Mouse (Mus musculus) layer of hippocampus, adult 2 months (tissue): ENCODE data around the gene Fam222a. TPM values are rescaled to one million over a fixed set of nuclear protein-coding genes. Genes with fewer than 3 reads are reported as not detected.

Experiments
- DNase-seq, 2 experiments: peaks; one replicate each; pipeline ENCODE4 v3.0.0; 2022; ENCODE audit warnings: low spot score in 2 of 2
- H3K27ac ChIP-seq: fragments of 200-600 bp; 2 replicates; pipeline ENCODE4 v1.8.1; 2022
- H3K4me3 ChIP-seq: fragments of 200-600 bp; 2 replicates; pipeline ENCODE4 v1.8.1; 2022; ENCODE audit warnings: mild to moderate bottlenecking
- CTCF ChIP-seq: fragments of 200-600 bp; conservative IDR thresholded peaks from 2 replicates; pipeline ENCODE4 v1.8.1; 2022; ENCODE audit warnings: antibody characterized with exemption, mild to moderate bottlenecking, moderate library complexity
- total RNA-seq, 2 experiments: library from RNA; stranded (reverse); gene quantifications; 2 replicates each; pipeline ENCODE4 v1.2.3; 2021

The Fam222a gene
- total RNA-seq, 2 experiments from 2014 or later = 3.5 to 4.1 TPM

DNA sequence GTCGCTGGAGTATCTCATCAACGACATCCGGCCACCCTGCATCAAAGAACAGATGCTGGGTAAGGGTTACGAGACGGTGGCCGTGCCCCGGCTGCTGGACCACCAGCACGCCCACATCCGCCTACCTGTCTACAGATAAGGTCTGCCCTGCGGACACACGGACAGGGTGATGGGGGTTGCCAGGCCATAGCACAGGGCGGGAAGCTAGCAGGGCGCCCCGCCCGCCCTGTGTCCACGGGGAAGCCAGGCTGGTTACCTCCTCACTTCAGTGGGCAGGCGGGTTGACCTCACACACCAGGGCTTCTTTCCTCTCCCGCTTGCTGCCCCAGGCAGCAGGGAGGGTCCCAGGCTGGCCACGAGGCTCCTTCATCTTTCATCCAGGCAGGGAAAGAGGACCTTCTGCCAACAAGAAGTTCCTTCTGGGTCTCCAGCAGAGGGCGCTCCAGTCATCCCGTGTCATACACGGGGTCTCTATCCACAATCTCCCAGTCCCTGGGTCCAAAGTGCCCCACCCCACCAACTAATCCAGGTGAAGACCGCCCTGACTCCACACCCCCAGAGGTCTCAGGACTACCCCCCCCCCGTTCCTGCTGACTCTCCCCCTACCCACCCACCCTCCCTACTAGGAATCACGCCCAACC lies 44.3 kb downstream of the Fam222a start:
- Histone ChIP-seq H3K4me3 (no peak overlapping the region), H3K27ac (no peak overlapping the region)
- no peak for DNase-seq
- TF ChIP-seq CTCF = peak; percentile 76

DNA sequence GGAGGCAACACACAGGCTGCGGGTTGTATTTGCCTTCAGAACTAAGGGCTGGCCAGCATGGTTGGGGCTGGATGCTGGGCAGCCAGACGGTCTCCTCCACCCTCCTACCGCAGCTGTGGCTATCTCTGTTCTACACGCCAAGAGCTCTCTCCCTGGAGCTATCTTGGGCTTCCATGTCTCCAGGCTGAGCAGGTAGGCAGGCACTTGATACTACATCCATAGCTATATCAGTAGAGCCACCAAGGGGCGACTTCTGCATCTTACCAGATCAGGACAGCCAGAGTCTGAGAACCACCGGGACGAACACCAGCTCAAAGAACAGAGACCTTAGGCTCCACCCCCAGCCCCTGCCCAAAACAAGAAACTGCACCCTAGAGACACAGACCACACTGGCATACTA lies 47.0 kb downstream of the Fam222a start:
- Histone ChIP-seq H3K4me3 (no peak overlapping the region), H3K27ac (no peak overlapping the region)
- no peak for DNase-seq
- TF ChIP-seq CTCF = no peak

DNA sequence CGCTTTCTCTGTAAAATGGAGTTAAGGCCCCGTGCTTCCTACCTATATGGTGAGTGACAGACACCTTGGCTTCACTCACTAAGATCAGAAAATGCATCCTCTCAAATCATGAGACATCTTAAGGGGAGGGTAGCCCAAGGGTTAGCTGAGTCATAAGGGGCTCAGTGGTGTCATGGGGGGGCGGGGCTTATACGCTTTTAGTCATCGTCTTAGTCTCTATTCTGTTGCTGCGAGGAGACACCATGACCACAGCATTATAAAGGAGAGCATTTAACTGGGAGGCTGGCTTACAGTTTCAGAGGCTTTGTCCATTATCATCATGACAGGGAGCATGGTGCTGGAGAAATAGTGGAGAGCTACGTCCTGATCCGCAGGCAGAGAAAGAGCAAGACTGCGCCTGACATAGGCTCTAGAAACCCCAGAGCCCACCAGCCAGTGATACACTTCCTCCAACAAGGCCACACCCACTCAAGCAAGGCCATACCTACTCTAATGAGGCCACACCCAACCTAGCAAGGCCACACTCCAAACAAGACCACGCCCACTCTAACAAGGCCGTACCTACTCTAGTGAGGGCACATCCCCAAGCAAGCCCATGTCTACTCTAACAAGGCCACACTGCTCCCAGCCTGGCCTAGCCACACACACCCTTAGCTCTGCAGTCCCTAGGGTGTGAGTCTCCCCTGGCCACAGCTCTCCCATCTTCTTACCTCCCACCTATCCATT lies 48.7 kb downstream of the Fam222a start:
- H3K27ac ChIP-seq = no peak overlapping the region
- TF ChIP-seq CTCF = no peak
- DNase-seq = no peak
- H3K4me3 ChIP-seq = no peak overlapping the region

DNA sequence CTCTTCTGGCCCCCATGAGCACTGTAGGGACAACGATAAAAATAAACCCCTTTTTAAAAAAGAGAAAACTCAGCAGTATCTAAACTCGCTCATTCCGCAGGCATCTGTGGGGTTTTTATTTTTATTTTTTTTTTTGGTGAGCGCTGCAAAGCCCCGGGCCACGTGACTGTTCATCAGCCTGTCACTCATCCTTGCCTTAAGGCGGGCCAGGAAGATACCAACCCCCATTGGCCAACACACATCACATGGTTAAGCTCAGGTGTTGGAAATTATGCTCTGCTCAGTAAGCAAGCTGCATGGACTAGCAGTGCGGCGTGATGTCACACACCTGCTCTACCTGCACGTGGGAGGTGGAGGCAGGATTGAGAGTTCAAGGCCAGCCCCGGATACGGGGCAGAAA lies 50.0 kb downstream of the Fam222a start:
- DNase-seq = no peak
- Histone ChIP-seq H3K27ac (no peak overlapping the region), H3K4me3 (no peak overlapping the region)
- TF ChIP-seq CTCF = no peak

DNA sequence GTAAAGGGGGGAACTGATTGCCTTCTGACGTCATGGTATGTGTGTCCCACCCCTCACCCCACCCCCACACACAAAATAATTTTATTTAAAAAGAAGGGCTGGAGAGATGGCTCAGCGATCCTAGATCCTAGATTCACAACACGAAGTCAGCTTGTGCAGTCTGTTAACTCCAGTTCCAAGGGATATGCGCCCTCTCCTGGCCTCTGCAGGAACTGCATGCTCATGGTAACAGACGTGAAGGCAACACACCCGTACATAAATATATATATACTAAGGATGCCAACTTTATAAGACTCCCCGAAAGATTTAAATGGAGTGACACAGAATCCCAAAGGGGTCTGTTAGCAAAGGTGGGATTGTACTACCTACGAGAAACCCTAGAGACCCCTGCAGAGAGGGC lies 51.0 kb downstream of the Fam222a start:
- TF ChIP-seq CTCF = peak; percentile 90

DNA sequence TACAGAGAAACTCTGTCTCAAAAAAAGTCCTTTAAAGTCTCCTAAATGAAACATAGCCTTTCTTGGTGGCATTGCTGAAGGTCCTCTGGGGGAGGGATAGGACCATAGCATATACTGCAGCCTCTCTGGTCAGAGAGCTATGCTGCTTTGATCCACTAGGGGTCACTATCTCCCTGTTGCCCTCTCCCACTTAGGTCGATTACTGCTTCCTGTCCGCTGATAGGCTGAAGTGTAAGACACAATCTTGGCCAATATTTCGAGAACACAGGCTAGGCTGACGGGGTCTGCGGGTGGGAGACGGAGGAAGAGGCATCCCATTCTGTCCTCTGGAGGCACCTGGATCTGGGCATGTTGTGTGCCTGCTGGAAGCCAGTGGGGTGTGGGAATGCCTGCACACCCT lies 52.5 kb downstream of the Fam222a start:
- peak; percentile 74 for TF ChIP-seq CTCF
- H3K4me3 ChIP-seq = no peak overlapping the region
- DNase-seq = no peak
- no peak overlapping the region for H3K27ac ChIP-seq

More for the DNA sequence above, 51.0 kb downstream of the Fam222a start:
- peak; percentile 32 to 78 for DNase-seq
- Histone ChIP-seq H3K27ac (no peak overlapping the region), H3K4me3 (no peak overlapping the region)

DNA sequence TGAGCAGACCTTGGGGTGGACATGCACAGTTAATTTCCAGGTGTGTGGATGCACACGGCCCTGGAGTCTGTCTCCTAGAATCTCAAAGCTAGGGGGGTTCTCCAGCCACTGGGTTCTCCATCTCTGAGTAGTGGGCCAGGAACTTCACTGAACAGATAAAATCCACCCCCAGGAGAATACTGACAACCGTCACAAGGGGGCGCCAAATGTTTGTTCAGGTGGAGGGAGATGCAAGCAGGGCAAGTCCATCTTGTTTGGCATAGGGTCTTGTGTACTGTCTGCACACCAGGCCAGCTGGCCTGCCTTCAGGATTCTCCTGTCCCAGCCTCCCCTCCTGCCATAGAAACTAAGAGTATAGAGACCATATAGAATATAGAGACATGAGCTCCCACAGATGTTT lies 57.8 kb downstream of the Fam222a start:
- Histone ChIP-seq H3K27ac (no peak overlapping the region), H3K4me3 (no peak overlapping the region)
- peak; percentile 21 to 74 for DNase-seq
- peak; percentile 85 for TF ChIP-seq CTCF

DNA sequence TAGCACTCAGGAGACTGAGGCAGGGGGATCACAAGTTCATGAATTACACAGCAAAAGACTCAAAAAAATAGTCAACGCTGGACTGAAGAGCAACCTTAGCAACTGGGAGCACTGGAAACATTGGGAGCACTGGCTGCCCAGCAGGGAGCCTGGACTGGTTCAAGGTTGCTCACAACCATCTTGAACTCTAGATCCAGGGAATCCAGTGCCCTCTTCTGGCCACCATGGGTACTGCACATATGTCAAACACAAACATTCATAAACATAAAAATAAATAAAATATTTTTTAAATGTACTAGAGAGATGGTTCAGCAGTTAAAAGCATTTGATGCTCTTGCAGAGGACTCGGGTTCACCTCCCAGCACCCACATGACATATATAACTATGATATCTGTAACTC lies 63.5 kb downstream of the Fam222a start:
- DNase-seq = no peak
- H3K27ac ChIP-seq = no peak overlapping the region
- peak; percentile 78 for TF ChIP-seq CTCF
- H3K4me3 ChIP-seq = no peak overlapping the region

DNA sequence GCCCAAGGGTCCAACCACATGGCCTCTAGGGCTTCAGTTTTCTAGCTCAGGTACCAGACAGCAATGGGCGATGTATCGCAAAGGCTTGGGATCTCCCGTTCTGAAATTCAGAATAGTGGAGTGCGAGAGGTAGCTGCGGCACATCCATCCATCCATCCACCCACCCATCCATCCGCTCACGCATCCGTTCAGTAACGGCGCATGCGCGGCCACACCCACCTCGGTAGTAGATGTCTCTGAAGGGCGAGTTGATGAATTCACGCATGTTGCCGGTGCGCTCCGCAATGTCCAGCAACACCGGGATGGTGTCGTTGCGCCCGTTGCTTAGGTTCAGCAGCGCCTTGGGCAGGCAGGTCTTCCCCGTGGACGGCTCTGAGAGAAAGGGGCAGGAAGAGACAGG lies 68.3 kb downstream of the Fam222a start:
- no peak overlapping the region for H3K4me3 ChIP-seq
- no peak overlapping the region for H3K27ac ChIP-seq
- no peak for DNase-seq
- no peak for TF ChIP-seq CTCF

DNA sequence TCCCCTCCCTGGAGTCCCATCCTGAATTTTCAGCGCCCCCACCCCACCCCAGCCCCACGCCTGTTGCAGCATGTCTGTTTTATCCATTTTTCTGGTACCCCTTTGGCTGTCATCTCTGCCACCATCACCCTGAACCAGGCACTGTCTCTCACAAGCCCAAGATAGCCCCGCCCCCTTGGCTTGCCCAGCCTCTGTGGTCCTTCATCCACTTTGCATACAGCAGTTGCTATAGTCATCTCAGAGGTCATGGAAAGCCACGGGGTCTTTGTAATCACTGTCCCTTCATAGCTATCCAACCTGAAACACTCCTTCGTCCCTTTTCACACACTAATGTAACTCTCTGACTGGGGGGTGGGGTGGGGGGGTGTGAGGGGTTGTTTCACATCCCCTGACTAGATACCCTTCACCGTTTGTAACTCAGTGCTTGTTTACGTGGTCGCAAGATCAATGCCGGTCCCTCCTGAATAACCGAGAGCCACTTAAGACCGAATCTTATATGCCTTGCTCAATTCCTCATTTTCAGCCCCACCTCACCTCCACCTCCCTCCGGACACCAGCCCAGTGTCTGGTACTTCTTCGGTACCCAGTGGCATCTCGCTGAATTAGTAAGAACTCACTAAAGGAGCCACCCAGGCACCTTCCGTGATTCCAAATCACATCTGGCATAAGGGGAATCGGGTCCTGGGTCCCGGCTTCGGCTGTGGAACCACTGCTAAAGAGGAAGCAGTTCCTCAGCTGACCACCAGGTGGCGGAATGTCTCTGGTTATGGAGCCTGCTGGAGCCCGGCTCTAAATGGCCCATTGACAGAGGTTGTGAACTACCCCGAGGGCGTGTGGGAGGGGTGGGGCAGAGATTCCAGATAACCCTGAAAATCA lies 71.2 kb downstream of the Fam222a start:
- peak; percentile 60 to 90 for DNase-seq
- H3K27ac ChIP-seq = no peak overlapping the region
- no peak overlapping the region; the same call in 1 of the 2 replicates for H3K4me3 ChIP-seq
- TF ChIP-seq CTCF = peak; percentile 100

DNA sequence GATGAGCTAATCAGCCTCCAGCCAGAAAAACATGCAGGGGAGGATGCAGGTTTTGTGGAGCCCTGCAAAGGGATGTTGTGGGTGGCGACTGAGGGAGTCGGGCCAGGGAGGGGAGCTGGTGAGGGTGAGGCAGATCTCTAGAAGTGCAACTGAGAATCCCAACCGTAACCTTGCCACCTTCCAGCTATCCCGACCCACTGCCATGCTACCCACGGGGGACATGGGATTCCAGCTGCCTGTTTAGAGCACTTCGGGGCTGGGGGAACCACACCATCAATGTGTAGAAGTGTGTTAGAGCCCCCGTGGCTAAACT lies 71.8 kb downstream of the Fam222a start:
- no peak overlapping the region; the same call in 1 of the 2 replicates for H3K4me3 ChIP-seq
- TF ChIP-seq CTCF = no peak
- no peak overlapping the region for H3K27ac ChIP-seq
- no peak for DNase-seq

DNA sequence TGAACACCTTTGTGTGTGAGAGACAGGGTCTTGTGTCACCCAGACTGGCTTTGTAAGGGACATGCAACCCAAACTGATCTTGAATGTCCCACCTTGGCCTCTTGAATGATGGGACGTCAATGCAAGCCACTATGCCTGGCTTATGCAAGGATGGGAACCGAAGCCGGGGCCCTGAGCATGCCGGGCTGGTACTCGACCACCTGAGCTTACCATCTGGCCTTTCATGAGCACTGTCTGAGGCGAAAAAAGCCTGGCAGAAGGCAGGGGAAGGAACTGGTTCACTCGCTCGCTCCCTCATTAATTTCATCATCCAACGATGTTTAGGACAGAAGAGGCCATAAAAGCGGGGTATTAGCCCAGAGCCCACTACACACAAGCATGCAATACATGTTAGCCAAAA lies 73.0 kb downstream of the Fam222a start:
- no peak for DNase-seq
- no peak for TF ChIP-seq CTCF
- H3K4me3 ChIP-seq = no peak overlapping the region

DNA sequence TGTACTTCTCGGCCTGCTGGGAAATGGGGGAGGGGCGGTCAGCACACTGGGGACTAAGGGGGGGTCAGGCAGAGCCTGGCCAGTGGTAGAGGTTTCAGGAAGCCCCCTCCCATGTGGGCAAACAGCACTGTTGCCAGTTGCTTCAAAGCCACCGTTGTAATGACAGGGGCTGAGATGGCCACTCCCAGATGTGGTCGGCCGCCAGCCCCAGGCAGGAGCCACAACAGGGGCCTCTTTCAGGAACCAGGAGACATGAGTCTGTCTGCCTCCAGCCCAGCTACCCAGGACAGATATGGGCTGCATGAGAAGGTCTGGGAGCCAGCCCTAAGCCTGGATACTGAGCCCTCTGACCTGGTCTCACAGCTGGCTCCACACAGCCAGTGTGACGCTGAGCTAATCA lies 77.1 kb downstream of the Fam222a start:
- Histone ChIP-seq H3K27ac (no peak overlapping the region), H3K4me3 (no peak overlapping the region)
- no peak for DNase-seq
- TF ChIP-seq CTCF = no peak

More for the DNA sequence above, 73.0 kb downstream of the Fam222a start:
- no peak overlapping the region for H3K27ac ChIP-seq
